Mouse (Mus musculus) limb, embryonic 14.5 days (tissue): ENCODE results near the gene Prkd1. TPM values are rescaled to one million over a fixed set of nuclear protein-coding genes. Genes with fewer than 3 reads are reported as not detected.

Experiments
- ATAC-seq: fragments of 200-750 bp; cut with Nextera tagmentation; 2 replicates; pipeline ENCODE4 v1.8.0; 2017; ENCODE audit warnings: low read depth, moderate number of reproducible peaks, moderate TSS enrichment; ENCODE audit not compliant: low FRiP score
- DNase-seq: peaks from one replicate; pipeline ENCODE4 v3.0.0-alpha.2; 2015; ENCODE audit warnings: low spot score
- H3K27ac ChIP-seq: fragments of 300-500 bp; sonication (generic); replicated peaks from 2 replicates; pipeline ENCODE4 v1.5.1; 2014; ENCODE audit warnings: low read depth, mild to moderate bottlenecking, low read length, moderate library complexity, mixed read lengths
- H3K27me3 ChIP-seq: fragments of 300-500 bp; sonication (generic); 2 replicates; pipeline ENCODE4 v1.6.1; 2014; ENCODE audit warnings: low read length, mixed read lengths; ENCODE audit not compliant: control insufficient read depth, insufficient read depth
- H3K36me3 ChIP-seq: fragments of 300-500 bp; sonication (generic); 2 replicates; pipeline ENCODE4 v1.6.1; 2014; ENCODE audit warnings: mild to moderate bottlenecking, low read length, moderate library complexity, mixed read lengths; ENCODE audit not compliant: control insufficient read depth, insufficient read depth
- H3K4me1 ChIP-seq: fragments of 300-500 bp; sonication (generic); 2 replicates; pipeline ENCODE4 v1.6.1; 2014; ENCODE audit warnings: antibody characterized with exemption, low read length, mixed read lengths; ENCODE audit not compliant: control insufficient read depth, insufficient read depth
- H3K4me2 ChIP-seq: fragments of 300-500 bp; sonication (generic); replicated peaks from 2 replicates; pipeline ENCODE4 v1.6.1; 2014; ENCODE audit warnings: low read depth, mild to moderate bottlenecking, low read length, moderate library complexity; ENCODE audit not compliant: severe bottlenecking
- H3K4me3 ChIP-seq: fragments of 300-500 bp; sonication (generic); replicated peaks from 2 replicates; pipeline ENCODE4 v1.5.1; 2014; ENCODE audit warnings: low read length
- H3K9ac ChIP-seq: fragments of 300-500 bp; sonication (generic); 2 replicates; pipeline ENCODE4 v1.6.1; 2014; ENCODE audit warnings: mild to moderate bottlenecking, low read depth, low read length, moderate library complexity; ENCODE audit not compliant: severe bottlenecking
- H3K9me3 ChIP-seq: fragments of 300-500 bp; sonication (generic); 2 replicates; pipeline ENCODE4 v1.6.1; 2016; ENCODE audit warnings: low read length; ENCODE audit not compliant: control insufficient read depth
- POLR2A ChIP-seq: fragments of 200-500 bp; IDR thresholded peaks from 2 replicates; pipeline ENCODE4 v1.8.0; 2012; ENCODE audit warnings: inconsistent platforms, mild to moderate bottlenecking, moderate library complexity, borderline replicate concordance; ENCODE audit not compliant: insufficient read depth, insufficient read length; ENCODE audit errors: extremely low read depth
- WGBS: fragments of 180-500 bp; shearing (Covaris S2); extraction: QIAGEN DNeasy Blood & Tissue Kit; methylation state at CpG from one replicate; pipeline ENCODE4 v1.1.7; 2014; 5-methylcytosine and 5-hydroxymethylcytosine counted together
- polyA plus RNA-seq, 2 experiments: library from polyadenylated mRNA; depleted of rRNA in 1 of 2; stranded (reverse) in 1 of 2; unstranded in 1 of 2; fragments of >200 nt; fragmentation: Nextera tagmentation in 1 of 2; extraction: Ambion mirVana in 1 of 2; gene quantifications; 2 replicates each; pipeline versions ENCODE4 v1.2.1 to v1.2.3; 2012 to 2014

The Prkd1 gene
- polyA plus RNA-seq, 2 experiments: 6.6 to 10.4 TPM

DNA sequence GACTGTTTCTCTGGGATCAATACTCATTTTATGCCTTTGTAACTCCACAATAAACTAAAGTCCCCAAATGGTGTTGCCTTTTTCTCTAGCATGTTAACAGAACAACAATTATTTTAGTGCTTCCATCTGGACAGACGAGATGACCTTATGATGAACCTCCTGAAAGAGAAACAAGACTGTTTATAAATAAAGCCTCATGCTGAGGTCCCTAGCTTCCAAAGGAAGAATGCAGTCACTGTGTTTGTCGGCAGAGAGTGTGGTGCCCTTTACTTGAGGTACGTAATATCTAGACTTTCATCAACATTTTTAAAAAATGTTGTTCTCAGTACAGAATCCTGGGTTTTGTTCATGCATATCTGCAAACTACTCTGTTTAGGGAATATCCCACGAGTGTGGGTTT is 90.7 kb downstream of the Prkd1 start:
- Histone ChIP-seq H3K4me1 (peaks cover 3% of the 10 kb centered on the region; the same call in 1 of the 2 replicates), H3K4me2 (no peak overlapping the region), H3K9ac (no peak overlapping the region), H3K9me3 (no peaks in the 10 kb centered on the region), H3K27me3 (no peaks in the 10 kb centered on the region), H3K36me3 (no peaks in the 10 kb centered on the region), H3K27ac (no peak overlapping the region), H3K4me3 (no peak overlapping the region)
- TF ChIP-seq POLR2A: no peak
- ATAC-seq: no peak
- DNase-seq: no peak
- 32% methylated on average over 4 of the region's 4 CpGs for WGBS

DNA sequence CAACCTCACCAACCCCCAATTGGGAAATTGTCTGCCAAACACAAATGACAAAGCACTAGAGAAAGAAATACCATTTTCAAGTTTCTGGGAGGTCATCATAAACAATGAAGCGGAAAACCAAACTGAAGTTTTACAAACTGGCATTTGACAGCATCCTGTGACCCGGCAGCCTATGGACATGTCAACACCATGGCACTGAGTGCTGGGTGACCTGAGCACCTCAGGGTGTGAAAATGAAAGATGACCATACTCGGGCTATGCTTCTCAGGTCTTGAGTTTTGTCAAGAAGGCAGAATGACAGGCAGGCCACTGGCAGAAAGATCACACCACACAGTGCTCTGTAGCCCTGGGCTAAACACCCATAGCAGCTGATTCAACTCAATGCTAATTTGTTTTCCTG is 94.7 kb downstream of the Prkd1 start:
- no peaks in the 10 kb centered on the region for H3K36me3 ChIP-seq
- 49% methylated on average over 3 of the region's 3 CpGs for WGBS
- H3K4me1 ChIP-seq: peaks cover 6% of the 10 kb centered on the region; the same call in 1 of the 2 replicates
- H3K9me3 ChIP-seq: no peaks in the 10 kb centered on the region
- no peak for DNase-seq
- H3K4me2 ChIP-seq: no peak overlapping the region
- TF ChIP-seq POLR2A: no peak
- no peaks in the 10 kb centered on the region for H3K27me3 ChIP-seq
- H3K4me3 ChIP-seq: no peak overlapping the region
- ATAC-seq: no peak
- H3K9ac ChIP-seq: no peak overlapping the region
- H3K27ac ChIP-seq: no peak overlapping the region

DNA sequence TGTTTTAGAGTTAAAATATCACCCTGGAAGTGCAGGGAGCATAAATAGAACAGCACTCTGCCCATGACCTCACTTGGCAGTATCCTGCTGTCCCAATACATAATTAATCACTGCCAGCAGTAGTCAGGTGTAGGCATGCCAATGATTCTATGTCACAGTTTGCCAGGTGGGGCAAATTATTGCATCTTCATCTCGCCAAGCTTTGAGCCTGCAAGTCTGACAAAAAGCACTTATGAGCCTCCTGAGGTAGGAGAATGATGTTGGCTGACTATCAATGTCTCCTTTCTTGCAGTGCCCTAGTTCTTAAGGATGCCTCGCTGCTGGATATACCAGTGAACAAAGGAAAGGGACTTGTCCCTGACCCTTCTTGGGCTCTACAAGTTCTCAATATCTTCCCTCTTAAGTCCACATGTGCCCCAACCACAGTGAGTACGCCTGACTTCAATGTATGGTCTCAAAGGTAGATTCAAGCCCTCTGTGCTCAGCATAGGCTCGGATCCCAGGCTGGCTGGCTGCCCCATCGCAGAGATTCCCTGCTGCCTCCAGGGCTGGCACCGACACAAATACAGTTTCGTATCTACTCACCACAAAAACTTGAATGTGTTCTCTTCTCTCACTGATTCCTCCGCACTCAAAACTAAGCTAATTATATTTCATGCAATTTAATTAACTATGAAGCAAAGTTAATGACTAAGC is 98.9 kb downstream of the Prkd1 start:
- WGBS: 82% methylated on average over 8 of the region's 8 CpGs
- H3K9me3 ChIP-seq: no peaks in the 10 kb centered on the region
- H3K9ac ChIP-seq: no peak overlapping the region
- no peak overlapping the region for H3K4me2 ChIP-seq
- no peak overlapping the region for H3K27ac ChIP-seq
- DNase-seq (no peak), ATAC-seq (no peak)
- TF ChIP-seq POLR2A: no peak
- no peaks in the 10 kb centered on the region for H3K27me3 ChIP-seq
- H3K4me3 ChIP-seq: no peak overlapping the region
- H3K4me1 ChIP-seq: peaks cover 9% of the 10 kb centered on the region; the same call in 1 of the 2 replicates
- no peaks in the 10 kb centered on the region for H3K36me3 ChIP-seq

DNA sequence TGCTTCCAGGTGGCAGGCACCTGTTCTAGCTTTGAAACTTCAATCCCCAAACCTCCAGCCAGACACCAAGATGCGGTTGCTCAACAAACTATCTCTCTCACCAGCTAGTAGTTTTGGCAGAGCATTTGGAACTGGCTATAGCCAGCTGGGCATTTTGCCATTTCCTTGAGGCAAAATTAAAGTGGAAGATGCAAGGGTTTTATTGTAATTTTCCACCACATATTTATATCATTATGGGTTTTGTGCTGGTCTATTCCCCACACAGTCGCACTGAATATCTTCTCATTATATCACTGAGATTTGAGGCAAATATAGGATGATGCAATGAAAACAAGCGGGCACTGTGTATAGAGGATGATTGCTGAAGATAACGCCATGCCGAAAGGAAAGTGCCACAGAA is 102.5 kb downstream of the Prkd1 start:
- Histone ChIP-seq H3K9ac (no peak overlapping the region), H3K9me3 (no peaks in the 10 kb centered on the region), H3K36me3 (no peaks in the 10 kb centered on the region), H3K4me2 (no peak overlapping the region), H3K4me3 (no peak overlapping the region), H3K27ac (no peak overlapping the region; the same call in 1 of the 2 replicates), H3K4me1 (peaks cover 9% of the 10 kb centered on the region; the same call in 1 of the 2 replicates), H3K27me3 (no peaks in the 10 kb centered on the region)
- WGBS: 74% methylated on average over 5 of the region's 5 CpGs
- no peak for TF ChIP-seq POLR2A
- no peak for ATAC-seq
- no peak for DNase-seq

DNA sequence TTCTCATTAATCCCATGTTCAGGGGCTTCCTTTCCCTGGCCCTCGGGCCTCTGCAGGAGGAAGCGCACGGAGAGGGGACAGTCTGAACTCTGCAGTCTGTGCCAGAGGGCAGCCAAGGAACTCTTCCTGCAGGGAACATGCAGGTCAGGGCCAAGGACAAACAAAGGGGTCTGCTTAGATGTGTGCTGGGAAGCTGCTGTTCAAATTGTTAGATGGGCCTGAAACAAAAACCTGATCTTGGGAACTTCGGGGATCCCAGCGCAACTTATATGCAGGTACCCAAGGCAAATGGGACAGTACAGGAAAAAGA is 103.3 kb downstream of the Prkd1 start:
- Histone ChIP-seq H3K9me3 (no peaks in the 10 kb centered on the region), H3K9ac (no peak overlapping the region), H3K36me3 (no peaks in the 10 kb centered on the region), H3K4me1 (peaks cover 9% of the 10 kb centered on the region; the same call in 1 of the 2 replicates), H3K4me3 (no peak overlapping the region), H3K4me2 (no peak overlapping the region), H3K27me3 (no peaks in the 10 kb centered on the region), H3K27ac (peak overlapping the region; percentile 65; the same call in 1 of the 2 replicates)
- no peak for TF ChIP-seq POLR2A
- ATAC-seq: no peak
- no peak for DNase-seq
- WGBS: 62% methylated on average over 5 of the region's 5 CpGs
